Mouse (Mus musculus): ENCODE measurements at regions not wholly inside any gene's neighbourhood (a gene's known extent, or its start where the extent isn't known, plus 50 kb on each side); places are given as distances from the start of the nearest gene placed in this dataset.

- TF ChIP-seq GATA1 (IDR thresholded peaks at IDR 0.05; ENCODE audit: borderline replicate concordance, low read length) = no peak
- TF ChIP-seq FLI1 (IDR thresholded peaks at IDR 0.05; ENCODE audit: low read length) = no peak
Observed at GRCm38 (mm10) chr1:51590606-51591400, 112.6 kb upstream of the Nabp1 start.

Measured in megakaryocyte, embryonic 14.5 days (primary cell).